Mouse (Mus musculus) forebrain, embryonic 12.5 days (tissue): ENCODE measurements around the gene Isy1. TPM values are rescaled to one million over a fixed set of nuclear protein-coding genes. Genes with fewer than 3 reads are reported as not detected.

Experiments used
- polyA plus RNA-seq: library from polyadenylated mRNA; unstranded; fragments of >200 nt; fragmentation: Nextera tagmentation; extraction: Ambion mirVana; gene quantifications from 2 replicates; pipeline ENCODE4 v1.2.1, GENCODE M21; 2016

The Isy1 gene
- polyA plus RNA-seq, 1 experiment from 2014 or later: 68.1 TPM

Other genes starting within 250 kb of the Isy1 start
- 6.6 and 6.9 TPM in 2 replicates for gene Prokr1, start 248.1 kb downstream of the Isy1 start, polyA plus RNA-seq
- 15.5 and 15.6 TPM in 2 replicates for gene Aplf, start 166.6 kb downstream of the Isy1 start, polyA plus RNA-seq
- gene Efcc1, start 107.9 kb downstream of the Isy1 start, polyA plus RNA-seq: 1.6 and 2.0 TPM in 2 replicates
- gene Gp9, start 60.7 kb downstream of the Isy1 start, polyA plus RNA-seq: 0.88 and 1.00 TPM in 2 replicates
- 7.7 and 9.2 TPM in 2 replicates for gene Rab43, start 26.6 kb downstream of the Isy1 start, polyA plus RNA-seq
- 3.2 and 3.3 TPM in 2 replicates for gene Gm45140, start 3.0 kb downstream of the Isy1 start, polyA plus RNA-seq
- gene Cnbp, start 12.3 kb upstream of the Isy1 start, polyA plus RNA-seq: 1,030 and 1,055 TPM in 2 replicates
- 142 and 153 TPM in 2 replicates for gene Copg1, start 49.0 kb upstream of the Isy1 start, polyA plus RNA-seq
- 52.5 and 53.3 TPM in 2 replicates for gene Hmces, start 75.1 kb upstream of the Isy1 start, polyA plus RNA-seq
- gene H1fx, start 142.8 kb upstream of the Isy1 start, polyA plus RNA-seq: 47.5 and 97.0 TPM in 2 replicates
- 206 and 217 TPM in 2 replicates for gene Rab7, start 206.5 kb upstream of the Isy1 start, polyA plus RNA-seq
- 238 and 258 TPM in 2 replicates for gene Rpn1, start 245.7 kb upstream of the Isy1 start, polyA plus RNA-seq